Mouse (Mus musculus): Measurements from ENCODE around the gene Rsrc1. TPM values are rescaled to one million over a fixed set of nuclear protein-coding genes. Genes with fewer than 3 reads are reported as not detected.

The Rsrc1 gene
- polyA plus RNA-seq, 1 experiment: 23.4 TPM

DNA sequence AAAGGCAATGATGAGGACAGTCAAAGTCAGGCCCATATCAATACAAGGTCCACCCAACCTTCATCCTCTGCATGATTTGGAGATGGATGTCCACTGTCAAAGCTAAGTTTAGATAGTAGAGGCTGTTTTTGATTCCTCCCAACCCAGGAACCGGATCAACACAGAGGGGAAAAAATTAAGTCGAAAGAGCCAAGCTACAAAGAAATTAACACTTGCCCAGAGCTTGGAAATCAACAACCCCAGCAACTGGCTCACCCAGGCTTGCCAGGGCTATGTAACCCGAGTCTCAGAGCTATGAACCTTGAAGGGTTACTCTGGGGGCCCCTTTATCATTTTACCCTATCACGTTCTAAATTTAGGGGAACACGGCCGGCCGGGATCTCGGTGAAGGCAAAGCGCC lies 1.7 kb upstream of the Rsrc1 start:
- TF ChIP-seq GATA1 (IDR thresholded peaks at IDR 0.05; ENCODE audit: low read length): no peak

DNA sequence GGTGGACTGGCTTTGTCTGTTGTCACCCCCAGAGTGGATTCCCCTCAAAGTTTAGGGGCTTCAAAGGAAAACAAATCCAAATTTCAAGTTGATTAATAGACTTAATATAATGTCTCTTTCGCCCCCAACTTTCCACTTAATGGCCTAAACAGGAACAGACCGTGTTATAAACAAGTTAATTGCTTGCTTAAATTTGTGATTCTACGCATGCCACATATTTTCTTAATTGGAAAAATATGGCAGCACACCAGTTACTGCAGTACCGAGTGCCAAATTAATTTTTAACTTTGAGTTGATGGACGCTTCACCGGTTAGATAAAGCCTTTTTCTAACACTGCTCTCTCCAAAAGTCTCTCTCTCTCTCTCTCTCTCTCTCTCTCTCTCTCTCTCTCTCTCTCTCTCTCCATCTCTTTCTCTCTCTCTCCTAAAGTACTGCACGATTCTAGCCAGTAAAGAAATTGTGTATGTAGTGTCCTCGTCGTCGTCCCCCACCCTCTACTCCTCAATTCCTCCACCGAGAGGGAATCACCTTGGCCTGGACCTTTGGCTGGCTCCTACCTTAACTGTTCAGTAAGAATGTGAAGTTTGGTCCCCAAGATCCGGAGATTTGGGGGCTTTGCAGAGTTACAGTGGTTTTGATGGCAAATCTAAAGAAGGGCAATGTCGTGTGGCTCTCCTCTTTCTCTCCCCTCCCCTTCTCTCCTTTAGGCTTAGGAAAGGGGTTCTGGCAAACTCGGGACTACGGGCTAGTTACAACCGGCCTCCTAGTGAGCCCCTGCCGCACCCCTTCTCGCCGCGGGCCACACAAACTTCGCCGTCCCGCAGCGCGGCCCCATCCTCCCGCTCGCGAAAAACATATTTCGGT lies 847 bp upstream of the Rsrc1 start:
- TF ChIP-seq GATA1 (IDR thresholded peaks at IDR 0.05; ENCODE audit: low read length): no peak

DNA sequence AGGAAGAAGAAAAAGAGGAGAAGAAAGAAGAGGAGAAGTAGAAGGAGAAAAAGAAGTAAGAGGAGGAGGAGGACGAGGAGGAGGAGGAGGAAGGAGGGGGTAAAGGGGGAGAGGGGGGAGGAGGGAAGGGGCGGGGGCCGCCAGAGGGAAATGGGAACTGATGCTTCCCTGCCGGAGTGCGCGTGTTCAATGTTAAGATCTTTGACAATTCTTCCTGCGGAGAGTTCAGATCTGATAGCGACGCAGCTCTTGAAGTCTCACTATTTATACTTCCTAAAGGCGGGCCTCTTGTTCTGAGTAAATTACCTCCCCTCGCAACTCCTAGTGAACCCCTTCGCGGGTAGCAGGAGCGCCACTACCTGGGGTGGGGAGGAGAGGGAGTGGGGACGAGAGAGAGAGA lies 516 bp downstream of the Rsrc1 start, which contains the start of gene Shox2:
Gene Shox2 (minus strand): TSS at position 66 of the 400 bp plus-strand sequence.
- no peak for TF ChIP-seq GATA1 (IDR thresholded peaks at IDR 0.05; ENCODE audit: low read length)

DNA sequence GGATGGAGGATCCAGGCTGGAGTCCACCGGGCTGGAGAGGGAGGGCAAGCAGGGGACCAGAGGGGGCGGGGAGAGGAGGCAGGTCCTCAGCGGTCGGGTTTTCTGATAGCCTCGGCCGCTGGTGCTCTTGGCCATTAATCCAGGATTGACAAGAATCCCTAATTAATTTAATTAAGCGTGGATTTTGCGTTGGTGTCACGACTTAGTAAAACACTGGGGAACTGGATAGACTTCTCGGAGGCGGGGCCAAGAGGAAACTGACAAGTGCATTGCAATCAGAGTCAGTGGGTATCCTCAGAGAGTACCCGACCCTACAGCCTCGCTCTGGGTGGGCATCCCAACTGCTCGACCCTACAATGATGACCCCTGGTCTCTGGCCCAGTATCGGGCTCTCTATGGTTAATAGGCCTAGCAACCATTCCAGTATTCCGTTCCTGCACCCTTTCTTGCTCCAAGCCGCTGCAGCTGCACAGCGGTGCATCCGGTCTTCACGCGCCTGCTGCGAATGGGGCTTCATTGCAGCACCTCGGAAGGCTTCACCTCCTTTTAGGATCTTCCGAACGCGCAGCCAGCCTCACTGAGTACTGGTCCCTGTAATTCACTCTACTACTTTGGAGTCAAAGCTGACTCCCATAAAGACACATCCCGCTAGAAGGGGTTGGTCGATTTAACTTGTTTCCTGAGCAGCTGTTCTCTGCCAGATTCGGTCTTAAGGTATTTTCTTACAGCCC lies 1.2 kb downstream of the Rsrc1 start:
- no peak for TF ChIP-seq GATA1 (IDR thresholded peaks at IDR 0.05; ENCODE audit: low read length)

DNA sequence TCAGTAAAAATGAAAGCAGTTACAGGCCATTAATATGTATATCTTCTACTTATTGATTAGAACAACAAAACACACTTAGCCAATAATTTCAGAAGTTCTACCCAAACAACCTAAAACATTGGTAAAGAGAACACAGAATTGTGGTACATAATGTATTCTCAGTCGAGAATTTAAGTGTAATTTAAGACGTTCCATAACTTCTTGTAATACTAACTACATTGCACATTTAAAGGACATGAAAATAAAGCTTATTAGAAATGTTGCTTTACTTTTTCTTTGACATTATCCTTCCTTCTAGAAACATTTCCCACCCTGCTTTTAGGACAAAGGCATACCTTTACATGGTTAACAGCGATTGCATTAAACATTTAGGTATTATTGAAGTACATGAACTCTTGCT lies 2.3 kb downstream of the Rsrc1 start:
- TF ChIP-seq GATA1 (IDR thresholded peaks at IDR 0.05; ENCODE audit: low read length): no peak

DNA sequence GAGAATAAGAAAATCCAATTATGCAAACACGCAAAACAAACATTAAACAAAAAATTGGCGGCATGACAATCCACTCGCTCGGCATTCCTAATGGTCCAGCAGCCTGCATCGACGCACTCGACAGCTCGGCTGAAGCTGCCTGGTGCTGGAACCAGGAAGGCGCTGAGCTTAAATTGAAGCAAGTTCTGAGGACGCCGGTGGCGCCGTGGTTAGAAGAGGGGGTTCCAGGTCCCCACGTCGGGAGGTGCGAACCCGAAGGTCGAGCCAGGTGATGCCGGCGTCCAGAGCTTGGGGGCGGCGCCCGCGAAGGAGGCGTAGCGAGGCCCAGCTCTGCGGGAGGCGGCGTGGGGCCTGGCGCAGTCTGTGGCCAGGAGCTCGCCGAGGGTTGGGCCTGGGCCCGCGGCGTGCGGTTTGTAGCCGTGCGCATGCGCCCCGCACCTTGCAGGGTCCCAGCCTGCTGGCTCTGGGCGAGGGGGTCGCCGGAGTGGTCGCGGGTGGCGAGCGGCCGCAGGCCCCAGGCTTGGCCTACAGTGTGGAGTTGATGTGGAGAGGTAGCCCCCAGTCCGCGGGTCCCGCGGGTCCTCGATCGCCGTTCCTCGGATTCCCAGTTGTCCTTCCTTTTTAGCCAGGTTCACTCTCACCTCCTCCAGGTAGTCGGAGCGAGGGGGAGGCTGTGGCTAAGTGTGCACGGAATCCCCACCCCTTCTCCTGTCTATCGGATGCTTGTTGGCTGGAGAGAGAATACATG lies 4.5 kb downstream of the Rsrc1 start:
- no peak for TF ChIP-seq GATA1 (IDR thresholded peaks at IDR 0.05; ENCODE audit: low read length)

DNA sequence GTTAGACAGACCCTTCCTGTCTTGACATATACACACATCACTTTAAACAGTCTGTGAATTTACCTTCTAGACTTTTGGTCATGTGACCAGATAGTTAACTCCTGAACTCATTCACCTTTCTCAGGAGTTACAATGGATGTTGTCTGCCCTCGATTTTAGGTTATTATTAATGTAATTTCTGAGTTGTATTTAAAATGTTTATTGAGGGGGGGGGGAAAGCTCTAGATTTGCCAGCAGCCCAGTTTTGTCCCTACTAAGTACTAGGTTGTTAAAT lies 5.0 kb downstream of the Rsrc1 start:
- no peak for TF ChIP-seq GATA1 (IDR thresholded peaks at IDR 0.05; ENCODE audit: low read length)

DNA sequence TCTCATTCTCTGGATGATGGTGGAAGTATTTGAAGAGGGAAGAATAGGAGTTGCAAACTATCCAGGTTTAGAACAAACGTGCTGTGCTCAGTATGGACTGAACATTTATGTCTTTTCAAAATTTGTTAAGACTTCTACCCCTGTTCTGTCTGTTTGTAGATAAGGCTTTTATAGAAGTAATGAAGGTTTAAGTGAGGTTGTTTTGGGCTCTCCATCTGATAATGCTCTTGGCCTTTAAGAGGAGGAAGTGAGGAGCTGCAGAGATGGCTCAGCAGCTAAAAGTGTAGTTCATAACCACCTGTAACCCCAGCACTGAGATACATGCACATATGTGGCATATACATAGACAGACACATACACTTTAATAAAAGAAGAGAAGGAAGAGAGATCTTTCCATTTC lies 15.6 kb downstream of the Rsrc1 start:
- no peak for TF ChIP-seq GATA1 (IDR thresholded peaks at IDR 0.05; ENCODE audit: low read length)

DNA sequence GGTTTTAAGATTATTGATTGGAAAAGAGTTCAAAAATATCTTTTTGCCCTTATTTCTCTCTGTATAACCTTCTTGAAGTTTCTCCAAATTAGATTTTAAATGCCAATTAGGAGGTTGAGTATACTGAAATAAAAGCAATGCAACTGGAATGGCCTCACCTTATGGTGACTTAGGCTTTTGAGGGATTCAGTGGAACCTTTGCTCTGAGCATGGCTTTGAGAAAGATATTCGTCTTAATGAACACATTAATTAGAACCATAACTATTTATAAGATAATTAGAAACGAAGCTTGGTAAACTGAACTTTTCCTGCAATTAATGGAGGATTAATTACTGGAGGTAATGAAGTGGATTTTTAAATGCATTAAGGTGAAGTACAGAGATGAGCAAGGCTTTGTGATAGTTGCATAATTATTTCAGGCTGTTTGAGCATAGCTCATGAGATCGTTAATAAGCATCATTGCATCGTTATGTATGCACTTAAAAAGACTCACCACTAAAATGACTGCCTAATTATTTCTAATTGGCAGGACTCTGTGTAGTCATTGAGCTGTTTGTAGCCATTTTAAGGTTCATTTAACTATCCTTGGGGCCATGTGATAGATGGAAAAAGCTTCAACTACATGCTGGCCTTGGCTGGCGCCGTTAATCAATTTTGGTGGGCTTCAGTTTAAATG lies 55.3 kb downstream of the Rsrc1 start:
- no peak for TF ChIP-seq GATA1 (IDR thresholded peaks at IDR 0.05; ENCODE audit: low read length)

DNA sequence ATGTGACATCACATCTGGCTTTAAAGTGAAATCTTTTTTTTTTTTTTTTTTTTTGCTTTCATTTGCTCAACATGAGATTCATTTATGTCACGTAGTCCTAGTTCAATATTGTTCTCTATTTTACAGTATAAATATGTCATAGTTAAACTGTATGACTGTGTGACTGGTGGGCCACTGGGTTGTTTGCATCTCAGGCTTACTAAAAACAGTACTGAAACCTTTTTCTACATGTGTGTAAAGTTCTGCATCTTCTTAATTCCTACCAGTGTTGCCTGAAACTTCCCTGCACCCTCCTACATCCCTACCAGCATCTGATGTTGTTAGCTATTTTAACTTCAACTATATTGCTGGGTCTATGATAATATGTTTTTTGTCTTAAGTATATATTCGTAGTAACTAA lies 78.6 kb downstream of the Rsrc1 start:
- no peak for TF ChIP-seq GATA1 (IDR thresholded peaks at IDR 0.05; ENCODE audit: low read length)

DNA sequence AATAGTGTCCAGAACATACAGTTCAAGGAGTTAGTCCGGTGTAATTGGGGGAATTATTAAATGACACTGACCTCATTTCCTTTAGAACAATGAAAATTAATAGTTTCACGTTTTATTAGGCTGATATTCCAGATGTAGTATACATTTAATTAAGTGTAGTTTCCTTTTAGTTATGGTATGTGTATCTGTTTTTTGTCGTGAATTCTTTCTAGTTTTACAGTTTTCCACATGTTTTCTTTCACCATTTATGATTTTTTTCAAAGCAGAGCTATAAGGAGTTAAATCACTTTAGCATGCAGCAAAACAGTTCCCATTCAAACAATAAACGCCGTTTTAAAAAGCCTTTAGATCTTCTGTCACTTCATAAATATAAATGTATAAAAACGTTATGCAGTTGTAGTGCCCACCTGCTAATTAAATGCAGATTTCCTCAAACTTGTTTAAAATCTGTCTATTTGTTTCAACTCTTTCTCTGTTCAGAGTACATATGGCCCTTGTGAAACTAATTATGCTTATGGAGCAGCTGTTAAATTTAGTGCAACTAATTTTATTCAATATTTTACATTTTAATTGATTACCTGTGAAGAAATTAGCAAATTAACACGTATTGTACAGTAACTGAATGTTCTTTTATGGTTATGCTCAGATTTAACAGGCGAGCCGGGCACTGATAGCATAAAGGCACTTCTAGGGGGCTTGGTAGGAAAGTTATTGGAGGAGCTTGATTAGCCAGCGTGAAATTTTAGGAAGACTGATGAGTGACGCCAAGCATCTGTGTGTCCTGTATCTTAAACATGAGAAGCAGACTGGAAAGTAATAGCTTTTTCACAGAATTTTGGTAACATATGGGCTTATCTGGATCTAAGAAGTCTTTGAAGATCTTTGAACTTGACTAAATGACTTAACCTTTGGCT lies 89.6 kb downstream of the Rsrc1 start:
- TF ChIP-seq GATA1 (IDR thresholded peaks at IDR 0.05; ENCODE audit: low read length): no peak

DNA sequence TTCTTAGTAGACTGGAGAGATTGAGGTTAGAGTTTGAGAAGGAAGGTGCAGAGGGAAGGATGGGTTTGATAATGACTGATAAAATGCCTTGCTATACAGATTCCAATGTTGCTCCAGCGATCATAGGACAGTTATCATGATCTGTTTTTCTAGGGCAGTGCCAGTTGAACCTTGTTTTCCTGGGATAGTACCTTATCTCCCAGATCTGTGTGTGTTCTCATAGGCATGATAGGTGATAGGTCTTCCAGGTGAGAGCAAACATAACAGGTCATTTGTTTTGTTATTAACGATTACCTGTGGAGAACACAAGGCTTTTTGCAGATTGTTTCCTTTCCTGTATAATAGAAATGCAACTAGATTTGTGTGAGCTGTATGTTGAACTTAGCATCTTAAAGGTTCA lies 94.3 kb downstream of the Rsrc1 start:
- no peak for TF ChIP-seq GATA1 (IDR thresholded peaks at IDR 0.05; ENCODE audit: low read length)

DNA sequence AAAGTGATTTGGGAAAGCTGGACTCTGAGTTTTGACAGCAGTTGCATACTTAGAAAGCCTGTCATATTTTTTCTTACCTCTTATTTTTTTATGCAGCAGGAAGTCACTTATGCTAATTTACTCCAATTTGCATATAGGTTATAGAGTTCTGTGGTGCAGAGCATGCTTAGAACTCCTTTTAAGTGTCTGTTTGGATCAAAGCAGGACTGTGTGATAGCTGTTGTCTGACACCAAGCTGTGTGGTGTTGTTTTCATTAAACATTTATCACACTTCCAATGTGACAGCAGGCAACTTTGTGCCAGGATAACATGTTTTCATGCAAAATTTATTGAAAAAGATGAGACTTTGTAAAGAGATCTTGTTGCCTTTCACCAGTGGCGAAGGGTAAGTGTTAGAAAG lies 103.6 kb downstream of the Rsrc1 start:
- no peak for TF ChIP-seq GATA1 (IDR thresholded peaks at IDR 0.05; ENCODE audit: low read length)

DNA sequence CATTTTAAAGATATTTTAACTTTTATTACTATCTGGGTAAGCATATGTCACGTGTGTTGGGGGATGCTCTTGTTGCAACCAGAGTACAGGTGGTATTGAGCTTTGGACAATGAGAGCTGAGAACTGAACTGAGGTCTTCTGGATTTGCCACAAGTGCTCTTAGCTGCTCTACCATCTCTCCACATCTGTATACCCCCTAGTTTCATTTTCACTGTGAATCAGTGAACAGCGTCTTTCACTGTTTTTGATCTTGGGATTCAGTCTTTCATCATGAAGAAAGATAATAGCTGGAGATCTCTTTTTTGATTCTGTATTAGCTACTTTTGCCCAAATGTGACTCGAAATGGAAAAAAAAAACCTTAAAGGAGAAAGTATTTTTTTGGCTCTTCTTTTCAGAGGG lies 127.2 kb downstream of the Rsrc1 start:
- TF ChIP-seq GATA1 (IDR thresholded peaks at IDR 0.05; ENCODE audit: low read length): no peak

DNA sequence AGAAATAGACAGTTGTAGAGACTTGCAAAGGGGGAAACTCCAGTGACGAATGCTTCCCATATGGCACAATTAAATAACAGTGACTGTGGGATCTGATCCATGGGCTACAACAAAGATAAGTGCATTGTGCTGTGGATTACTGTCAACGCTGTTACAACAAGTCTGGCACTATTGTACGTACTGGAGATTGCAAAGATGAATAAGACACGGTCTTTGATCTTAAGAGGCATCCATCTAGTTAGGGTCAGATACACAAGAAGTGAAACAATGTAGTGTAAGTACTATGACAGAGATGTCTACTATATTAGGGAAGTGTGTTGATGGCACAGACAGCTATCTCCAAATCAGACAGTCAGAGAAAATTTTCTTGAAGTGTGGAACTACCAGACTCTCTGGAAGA lies 135.1 kb downstream of the Rsrc1 start:
- no peak for TF ChIP-seq GATA1 (IDR thresholded peaks at IDR 0.05; ENCODE audit: low read length)
